Mouse (Mus musculus) brain, embryonic 14.5 days (tissue): ENCODE results near the gene Acpp.

ENCODE experiments used
- CTCF ChIP-seq: fragments of 200-500 bp; IDR thresholded peaks from 2 replicates; pipeline ENCODE4 v1.5.1; 2012; ENCODE audit warnings: inconsistent platforms, mild to moderate bottlenecking, moderate library complexity, borderline replicate concordance; ENCODE audit not compliant: insufficient read depth, insufficient read length; ENCODE audit errors: extremely low read depth
- POLR2A ChIP-seq: fragments of 200-500 bp; IDR thresholded peaks from 2 replicates; pipeline ENCODE4 v1.6.1; 2012; ENCODE audit warnings: mild to moderate bottlenecking, inconsistent platforms, borderline replicate concordance; ENCODE audit not compliant: poor library complexity, insufficient read depth, insufficient read length, severe bottlenecking; ENCODE audit errors: extremely low read depth

DNA sequence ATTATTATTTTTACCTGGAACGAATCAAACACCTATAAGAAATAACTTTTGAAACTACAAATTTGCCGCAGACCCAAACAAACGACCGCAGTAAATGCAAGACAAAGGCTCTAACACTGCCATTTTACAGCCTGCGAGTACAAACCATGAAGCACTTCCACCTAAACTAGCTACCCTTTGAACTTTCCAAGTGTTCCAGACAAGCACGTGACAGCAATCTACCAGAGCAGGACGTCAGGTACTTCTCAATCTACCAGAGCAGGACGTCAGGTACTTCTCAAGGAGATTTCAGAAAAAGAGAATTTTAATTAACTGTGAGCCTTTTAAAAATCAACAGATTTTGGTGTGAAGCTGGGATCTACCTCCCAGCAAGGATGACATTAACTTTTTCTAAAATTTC lies 86.4 kb downstream of the Acpp start:
- TF ChIP-seq CTCF (no peak), POLR2A (no peak)
